Mouse (Mus musculus) small intestine, adult 2 months (tissue): ENCODE measurements around the gene Gm28710.

Source experiments
- CTCF ChIP-seq: fragments of 200-500 bp; IDR thresholded peaks from 2 replicates; pipeline ENCODE4 v1.5.1; 2012; ENCODE audit warnings: low read depth, mild to moderate bottlenecking, control low read depth, inconsistent platforms, low read length, moderate library complexity, mixed read lengths; ENCODE audit not compliant: insufficient replicate concordance, insufficient read length; ENCODE audit errors: extremely low read depth
- POLR2A ChIP-seq: fragments of 200-500 bp; IDR thresholded peaks from 2 replicates; pipeline ENCODE4 v1.6.1; 2012; ENCODE audit warnings: low read depth, mild to moderate bottlenecking, control low read depth, inconsistent platforms, low read length, moderate library complexity

GRCm38 (mm10) chr5:16922473-16922872 is 130.9 kb downstream of the Gm28710 start:
- TF ChIP-seq POLR2A: no peak
- TF ChIP-seq CTCF: no peak
